Mouse (Mus musculus): Measurements from ENCODE around the gene Mep1a. TPM values are rescaled to one million over a fixed set of nuclear protein-coding genes. Genes with fewer than 3 reads are reported as not detected.

Gene Mep1a
- total RNA-seq (2023) = not detected in 2 replicates

DNA sequence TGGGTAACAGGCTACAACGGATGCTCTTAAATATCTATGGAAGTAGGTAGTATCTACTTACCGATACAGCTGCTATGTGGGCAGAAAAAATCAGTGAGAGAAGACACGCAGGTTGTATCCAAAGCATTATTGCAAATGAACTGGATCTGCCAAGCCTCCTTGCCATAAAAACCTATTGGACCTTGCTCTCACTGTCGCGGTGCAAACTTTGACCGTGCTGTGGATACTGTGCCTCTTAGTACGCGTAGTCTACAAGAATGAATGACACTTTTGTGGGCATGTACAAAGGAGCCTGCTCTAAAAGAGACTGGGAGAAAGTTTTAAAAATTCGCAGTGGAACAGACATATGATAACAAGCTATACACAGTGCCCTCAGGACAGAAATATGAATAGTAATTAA is at the start of gene Mep1a:
TSS of gene Mep1a (minus strand) at position 221 of the 400 bp plus-strand sequence.

DNA sequence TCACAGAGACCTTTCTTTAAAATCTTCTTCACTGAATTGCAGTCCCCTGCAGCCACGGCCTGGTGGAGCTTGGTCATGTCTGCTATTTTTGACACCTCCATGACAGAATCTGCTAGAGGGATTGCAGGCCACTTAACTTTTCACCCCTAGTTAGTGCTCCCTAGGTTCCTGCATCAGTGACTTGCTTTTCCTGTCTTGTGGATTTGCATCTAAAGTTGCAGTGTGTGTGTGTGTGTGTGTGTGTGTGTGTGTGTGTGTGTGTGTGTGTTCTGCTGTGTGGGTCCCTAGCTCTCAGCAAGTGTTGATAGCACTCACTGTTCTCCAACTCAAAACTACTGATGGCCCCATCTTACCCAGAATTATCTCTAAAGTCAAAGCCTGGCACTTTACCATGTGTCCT is 40.9 kb upstream of the Mep1a start, which contains the start of gene Ankrd66:
TSS of gene Ankrd66 (minus strand) at position 101 of the 400 bp plus-strand sequence.

Other genes starting within 250 kb of the Mep1a start
- gene Adgrf1, start 232.5 kb downstream of the Mep1a start, total RNA-seq (2023) = 0.09 TPM in 1 of 2 replicates, not detected in the other
- gene Adgrf5, start 142.4 kb downstream of the Mep1a start, total RNA-seq (2023) = 0.54 TPM in 1 of 2 replicates, not detected in the other
- 0.73 and 0.91 TPM in 2 replicates for gene Ankrd66, start 40.8 kb upstream of the Mep1a start, total RNA-seq (2023)
- gene Pla2g7, start 65.3 kb upstream of the Mep1a start, total RNA-seq (2023) = 100 and 107 TPM in 2 replicates
- gene Tdrd6, start 127.5 kb upstream of the Mep1a start, total RNA-seq (2023) = not detected in 2 replicates
- gene Slc25a27, start 164.4 kb upstream of the Mep1a start, total RNA-seq (2023) = 2.1 and 3.1 TPM in 2 replicates
- 4.5 and 5.4 TPM in 2 replicates for gene Cyp39a1, start 164.6 kb upstream of the Mep1a start, total RNA-seq (2023)